In genomic region chr11:117017462-117017861, GRCm38 (mm10) we compare ENCODE assay signal across 20 mouse cellular contexts.
DNase-seq lines count a peak whose midpoint lies in the region; ATAC-seq and TF ChIP-seq lines count a peak whose summit lies in the region.
"Had no signal": no experiment of that assay in that cellular context is flagged by ENCODE, and none has a peak within 500 bp of the region (broad histone marks: within the 10 kb centered on the region; RNA-seq: fewer than 3 reads in every experiment).

No protein-coding gene starts in this region.

- H3K4me2 ChIP-seq in hindbrain, embryonic 16.5 days (ENCODE audit: low read length) = no peak overlapping the region
- H3K4me2 ChIP-seq in hindbrain, embryonic 12.5 days (replicated peaks) = no peak overlapping the region
- H3K4me2 ChIP-seq in midbrain, embryonic 16.5 days (ENCODE audit: low read length) = no peak overlapping the region
- no peak overlapping the region for H3K4me2 ChIP-seq in neural tube, embryonic 15.5 days
- no peak overlapping the region for H3K4me2 ChIP-seq in lung, postnatal 0 days (replicated peaks; ENCODE audit: low read depth, low read length)

- H3K4me3 ChIP-seq in hindbrain, embryonic 16.5 days (ENCODE audit: low read length) = no peak overlapping the region
- H3K4me3 ChIP-seq in hindbrain, embryonic 12.5 days = no peak overlapping the region
- no peak overlapping the region for H3K4me3 ChIP-seq in midbrain, embryonic 16.5 days (ENCODE audit: low read depth, low read length)
- no peak overlapping the region for H3K4me3 ChIP-seq in midbrain, embryonic 10.5 days
- H3K4me3 ChIP-seq in limb, embryonic 10.5 days = no peak overlapping the region
- H3K4me3 ChIP-seq in neural tube, embryonic 15.5 days (replicated peaks) = no peak overlapping the region
- no peak overlapping the region for H3K4me3 ChIP-seq in lung, postnatal 0 days (ENCODE audit: low read depth, low read length)
- H3K4me3 ChIP-seq: forebrain, embryonic 12.5 days; gastrocnemius, adult 2 months; liver, embryonic 12.5 days; lung, embryonic 15.5 days had no signal

- H3K36me3 ChIP-seq in hindbrain, embryonic 16.5 days (ENCODE audit: control insufficient read depth, insufficient read depth, low read length) = no peaks in the 10 kb centered on the region
- H3K36me3 ChIP-seq in hindbrain, embryonic 12.5 days = no peaks in the 10 kb centered on the region
- H3K36me3 ChIP-seq in midbrain, embryonic 16.5 days (ENCODE audit: control insufficient read depth, insufficient read depth, low read length) = no peaks in the 10 kb centered on the region
- H3K36me3 ChIP-seq in midbrain, embryonic 10.5 days = no peaks in the 10 kb centered on the region
- no peaks in the 10 kb centered on the region for H3K36me3 ChIP-seq in limb, embryonic 10.5 days
- H3K36me3 ChIP-seq in neural tube, embryonic 15.5 days = no peaks in the 10 kb centered on the region
- H3K36me3 ChIP-seq in lung, postnatal 0 days (ENCODE audit: insufficient read depth, low read length) = no peaks in the 10 kb centered on the region
- H3K36me3 ChIP-seq: embryonic facial prominence, embryonic 15.5 days; forebrain, embryonic 12.5 days; liver, embryonic 12.5 days; lung, embryonic 15.5 days had no signal

- 20% methylated on average over 4 of the region's 4 CpGs for WGBS in hindbrain, embryonic 16.5 days
- 34% methylated on average over 4 of the region's 4 CpGs for WGBS in hindbrain, embryonic 12.5 days
- WGBS in midbrain, embryonic 16.5 days = 26% methylated on average over 4 of the region's 4 CpGs
- 31% methylated on average over 4 of the region's 4 CpGs for WGBS in midbrain, embryonic 10.5 days
- 45% methylated on average over 4 of the region's 4 CpGs for WGBS in limb, embryonic 10.5 days
- 29% methylated on average over 4 of the region's 4 CpGs for WGBS in neural tube, embryonic 15.5 days
- 54% methylated on average over 4 of the region's 4 CpGs for WGBS in lung, postnatal 0 days

- H3K27me3 ChIP-seq in hindbrain, embryonic 16.5 days (replicated peaks; ENCODE audit: control insufficient read depth, insufficient read depth, low read length) = no peaks in the 10 kb centered on the region
- H3K27me3 ChIP-seq in hindbrain, embryonic 12.5 days = no peaks in the 10 kb centered on the region
- H3K27me3 ChIP-seq in midbrain, embryonic 16.5 days (ENCODE audit: control insufficient read depth, insufficient read depth, low read depth, low read length) = no peaks in the 10 kb centered on the region
- peaks cover 23% of the 10 kb centered on the region for H3K27me3 ChIP-seq in midbrain, embryonic 10.5 days (ENCODE audit: low read depth, poor library complexity, severe bottlenecking)
- H3K27me3 ChIP-seq in limb, embryonic 10.5 days (ENCODE audit: low read depth, poor library complexity, severe bottlenecking) = peaks cover 5% of the 10 kb centered on the region
- no peaks in the 10 kb centered on the region for H3K27me3 ChIP-seq in neural tube, embryonic 15.5 days (replicated peaks)
- H3K27me3 ChIP-seq in lung, postnatal 0 days (replicated peaks; ENCODE audit: insufficient read depth, low read length) = no peaks in the 10 kb centered on the region
- H3K27me3 ChIP-seq: embryonic facial prominence, embryonic 15.5 days had no signal

- H3K9ac ChIP-seq in hindbrain, embryonic 16.5 days (ENCODE audit: low read depth, low read length) = no peak overlapping the region
- H3K9ac ChIP-seq in hindbrain, embryonic 12.5 days = no peak overlapping the region
- no peak overlapping the region for H3K9ac ChIP-seq in midbrain, embryonic 16.5 days (ENCODE audit: low read depth, low read length)
- H3K9ac ChIP-seq in neural tube, embryonic 15.5 days (replicated peaks) = no peak overlapping the region
- no peak overlapping the region for H3K9ac ChIP-seq in lung, postnatal 0 days (replicated peaks; ENCODE audit: low read depth)
- H3K9ac ChIP-seq: embryonic facial prominence, embryonic 15.5 days; forebrain, embryonic 12.5 days; lung, embryonic 15.5 days had no signal

- peaks cover 11% of the 10 kb centered on the region for H3K4me1 ChIP-seq in hindbrain, embryonic 16.5 days (ENCODE audit: control insufficient read depth, insufficient read depth, low read depth, low read length)
- H3K4me1 ChIP-seq in hindbrain, embryonic 12.5 days = peaks cover 19% of the 10 kb centered on the region
- H3K4me1 ChIP-seq in midbrain, embryonic 16.5 days (ENCODE audit: control insufficient read depth, insufficient read depth, low read length) = 0 out of 2 replicates have a peak, but pooled peaks cover 8% of the 10 kb centered on the region
- H3K4me1 ChIP-seq in midbrain, embryonic 10.5 days = peaks cover 24% of the 10 kb centered on the region
- peaks cover 27% of the 10 kb centered on the region for H3K4me1 ChIP-seq in limb, embryonic 10.5 days
- H3K4me1 ChIP-seq in neural tube, embryonic 15.5 days = peaks cover 26% of the 10 kb centered on the region
- H3K4me1 ChIP-seq in lung, postnatal 0 days (ENCODE audit: insufficient read depth, low read depth, low read length) = no peaks in the 10 kb centered on the region

- no peak for DNase-seq in midbrain, embryonic 10.5 days (ENCODE audit: low spot score)
- no peak for DNase-seq in limb, embryonic 10.5 days (ENCODE audit: low spot score)
- no peak for DNase-seq in lung, postnatal 0 days (ENCODE audit: low spot score)
- DNase-seq: cerebellum, adult 9-11 months; embryo, embryonic 11 days; gastrocnemius, adult 2 months; heart, adult 11 months; kidney, adult 18-20 months; kidney, postnatal 25 days; retina, postnatal 1 day; thymus, postnatal 14 days had no signal

- H3K9me3 ChIP-seq in hindbrain, embryonic 16.5 days (ENCODE audit: control insufficient read depth, low read length) = no peaks in the 10 kb centered on the region
- H3K9me3 ChIP-seq in hindbrain, embryonic 12.5 days (replicated peaks) = 0 out of 2 replicates have a peak, but pooled peaks cover 6% of the 10 kb centered on the region
- no peaks in the 10 kb centered on the region for H3K9me3 ChIP-seq in midbrain, embryonic 16.5 days (replicated peaks; ENCODE audit: control insufficient read depth, low read length, poor library complexity, severe bottlenecking)
- 0 out of 2 replicates have a peak, but pooled peaks cover 4% of the 10 kb centered on the region for H3K9me3 ChIP-seq in midbrain, embryonic 10.5 days (replicated peaks)
- no peaks in the 10 kb centered on the region for H3K9me3 ChIP-seq in limb, embryonic 10.5 days (replicated peaks)
- no peaks in the 10 kb centered on the region for H3K9me3 ChIP-seq in neural tube, embryonic 15.5 days (replicated peaks)
- no peaks in the 10 kb centered on the region; the same call in 1 of the 2 replicates for H3K9me3 ChIP-seq in lung, postnatal 0 days (ENCODE audit: low read length)
- H3K9me3 ChIP-seq: embryonic facial prominence, embryonic 15.5 days; forebrain, embryonic 12.5 days; liver, embryonic 12.5 days; lung, embryonic 15.5 days had no signal

- ATAC-seq in hindbrain, embryonic 16.5 days = peak; percentile 24; the same call in 1 of the 2 replicates
- no peak for ATAC-seq in hindbrain, embryonic 12.5 days (ENCODE audit: low FRiP score)
- 0 out of 2 replicates have a peak, but pooled peaks have one; percentile 14 for ATAC-seq in midbrain, embryonic 16.5 days
- no peak for ATAC-seq in neural tube, embryonic 15.5 days (ENCODE audit: low FRiP score)
- ATAC-seq in lung, postnatal 0 days = no peak

- TF ChIP-seq CTCF in lung, postnatal 0 days (IDR thresholded peaks at IDR 0.05) = no peak

- no peak for TF ChIP-seq EP300 in lung, postnatal 0 days (IDR thresholded peaks at IDR 0.05)

- H3K27ac ChIP-seq in hindbrain, embryonic 16.5 days (ENCODE audit: low read depth, low read length) = no peak overlapping the region
- no peak overlapping the region for H3K27ac ChIP-seq in hindbrain, embryonic 12.5 days
- no peak overlapping the region for H3K27ac ChIP-seq in midbrain, embryonic 16.5 days (ENCODE audit: low read length)
- no peak overlapping the region for H3K27ac ChIP-seq in midbrain, embryonic 10.5 days (replicated peaks)
- 0 out of 2 replicates have a peak overlapping the region, but pooled peaks have one; percentile 15 for H3K27ac ChIP-seq in limb, embryonic 10.5 days
- H3K27ac ChIP-seq in neural tube, embryonic 15.5 days (replicated peaks) = peak overlapping the region; percentile 52
- no peak overlapping the region for H3K27ac ChIP-seq in lung, postnatal 0 days (ENCODE audit: low read length)
- H3K27ac ChIP-seq: embryonic facial prominence, embryonic 15.5 days; forebrain, embryonic 12.5 days; gastrocnemius, adult 2 months; liver, embryonic 12.5 days; lung, embryonic 15.5 days; stomach, postnatal 0 days had no signal

Comparison
In these comparisons a context has a peak if more than half of its experiments do, and no peak if none do; other contexts are left out.
1. ATAC-seq: peak in hindbrain, embryonic 16.5 days (single experiment) and midbrain, embryonic 16.5 days (single experiment); none in hindbrain, embryonic 12.5 days (single experiment), neural tube, embryonic 15.5 days (single experiment) and lung, postnatal 0 days (single experiment).
2. H3K27ac ChIP-seq: peak in limb, embryonic 10.5 days (single experiment) and neural tube, embryonic 15.5 days (single experiment); none in hindbrain, embryonic 16.5 days (single experiment), hindbrain, embryonic 12.5 days (single experiment), midbrain, embryonic 16.5 days (single experiment), midbrain, embryonic 10.5 days (single experiment) and lung, postnatal 0 days (single experiment).